Mouse (Mus musculus): ENCODE results near the gene Arhgef3. TPM values are rescaled to one million over a fixed set of nuclear protein-coding genes. Genes with fewer than 3 reads are reported as not detected.

The Arhgef3 gene
- polyA plus RNA-seq, 1 experiment from 2014 or later = 1.7 TPM

DNA sequence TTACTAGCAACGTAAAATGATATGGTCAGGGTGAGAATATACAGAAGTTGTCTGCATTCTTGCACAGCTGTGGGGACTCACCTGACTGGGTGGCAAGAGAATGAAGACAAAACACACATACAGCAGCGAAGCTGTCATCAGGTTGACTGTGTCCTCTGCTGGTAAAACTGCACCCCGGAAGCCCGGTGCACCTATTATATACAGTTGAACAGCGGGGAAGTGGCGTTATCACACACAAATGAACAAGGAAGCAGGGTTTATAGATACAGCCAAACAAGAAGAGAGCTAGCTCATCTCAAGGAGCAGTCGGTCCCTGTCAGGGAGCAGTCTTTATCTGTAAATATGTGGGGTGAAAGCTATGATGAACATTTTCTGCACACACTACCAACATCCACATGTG is 296.8 kb downstream of the Arhgef3 start:
- Histone ChIP-seq H3K27ac (no peak overlapping the region), H3K4me1 (replicated peaks) (no peaks in the 10 kb centered on the region), H3K36me3 (no peaks in the 10 kb centered on the region), H3K4me3 (replicated peaks) (no peak overlapping the region), H3K9ac (replicated peaks) (no peak overlapping the region), H3K4me2 (replicated peaks) (no peak overlapping the region), H3K27me3 (no peaks in the 10 kb centered on the region), H3K9me3 (0 out of 2 replicates have a peak, but pooled peaks cover 4% of the 10 kb centered on the region)
- 96% methylated on average over 7 of the region's 7 CpGs for WGBS
- no peak for ATAC-seq

DNA sequence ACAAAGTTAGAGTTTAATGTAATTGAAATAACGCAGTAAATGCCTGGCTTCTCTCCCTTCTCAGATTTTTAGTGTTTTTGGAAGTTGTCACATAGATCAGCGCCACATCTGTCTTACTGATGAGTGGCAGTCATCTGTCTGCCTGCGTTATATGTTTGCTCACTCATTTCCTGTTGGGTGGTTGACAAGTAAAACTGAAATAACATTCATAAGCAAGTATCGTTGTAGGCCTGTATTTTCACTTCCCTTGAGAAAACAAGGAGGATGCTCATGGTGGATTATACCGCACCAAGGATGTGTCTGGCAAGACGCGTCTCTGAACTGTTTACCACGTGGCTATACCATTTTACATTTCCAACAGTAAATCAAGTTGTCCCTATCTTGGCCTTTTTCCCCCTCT is 298.0 kb downstream of the Arhgef3 start:
- no peaks in the 10 kb centered on the region for H3K36me3 ChIP-seq
- no peak overlapping the region for H3K4me3 ChIP-seq (replicated peaks)
- no peak overlapping the region for H3K9ac ChIP-seq (replicated peaks)
- ATAC-seq = no peak
- 88% methylated on average over 8 of the region's 8 CpGs for WGBS
- H3K4me1 ChIP-seq (replicated peaks) = no peaks in the 10 kb centered on the region
- H3K9me3 ChIP-seq = 0 out of 2 replicates have a peak, but pooled peaks cover 4% of the 10 kb centered on the region
- H3K27me3 ChIP-seq = no peaks in the 10 kb centered on the region
- H3K27ac ChIP-seq = no peak overlapping the region
- H3K4me2 ChIP-seq (replicated peaks) = no peak overlapping the region

DNA sequence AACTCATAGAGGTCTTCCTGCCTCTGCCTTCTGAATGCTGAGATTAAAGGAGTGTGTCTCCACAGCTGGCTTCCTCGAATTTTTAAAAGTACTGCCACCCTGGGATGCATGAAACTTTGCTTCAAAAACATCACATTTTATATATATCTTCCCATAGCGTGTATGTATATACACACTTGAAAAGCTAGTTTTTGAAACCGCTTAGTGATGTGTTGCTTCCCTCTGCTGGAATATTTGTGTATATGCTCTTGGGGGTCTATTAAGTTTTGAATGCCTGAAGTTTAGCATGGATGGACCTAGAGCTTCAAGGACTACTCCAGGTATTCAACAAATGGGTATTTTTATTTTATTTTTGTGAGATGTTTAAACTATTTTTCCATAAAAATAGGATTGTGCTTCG is 299.3 kb downstream of the Arhgef3 start:
- 42% methylated on average over 4 of the region's 4 CpGs for WGBS
- Histone ChIP-seq H3K9me3 (0 out of 2 replicates have a peak, but pooled peaks cover 4% of the 10 kb centered on the region), H3K27me3 (no peaks in the 10 kb centered on the region), H3K9ac (replicated peaks) (no peak overlapping the region), H3K27ac (no peak overlapping the region), H3K4me3 (replicated peaks) (no peak overlapping the region), H3K36me3 (no peaks in the 10 kb centered on the region), H3K4me1 (replicated peaks) (no peaks in the 10 kb centered on the region), H3K4me2 (replicated peaks) (no peak overlapping the region)
- no peak for ATAC-seq

DNA sequence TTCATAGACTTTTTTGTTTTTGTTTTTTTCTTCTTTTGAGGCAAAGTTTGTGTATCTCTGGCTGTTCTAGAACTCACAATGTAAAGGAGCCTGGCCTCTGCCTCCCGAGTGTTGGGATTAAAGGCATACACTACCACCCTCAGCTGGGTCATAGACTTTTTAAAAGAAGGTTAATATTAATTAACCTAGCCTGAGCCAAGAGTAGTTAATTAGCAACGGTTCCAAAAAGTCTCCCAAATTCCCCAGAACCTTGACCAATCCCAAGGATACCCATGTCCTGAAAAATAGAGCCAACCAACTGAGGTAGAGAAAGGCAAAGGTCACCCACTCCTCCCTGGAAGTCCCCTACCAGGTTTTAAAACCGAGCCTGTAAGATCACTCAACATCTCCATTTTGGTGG is 306.1 kb downstream of the Arhgef3 start:
- Histone ChIP-seq H3K9me3 (no peaks in the 10 kb centered on the region), H3K9ac (replicated peaks) (no peak overlapping the region), H3K4me2 (replicated peaks) (no peak overlapping the region), H3K27ac (no peak overlapping the region), H3K36me3 (no peaks in the 10 kb centered on the region), H3K27me3 (no peaks in the 10 kb centered on the region), H3K4me1 (replicated peaks) (no peaks in the 10 kb centered on the region), H3K4me3 (replicated peaks) (no peak overlapping the region)
- 74% methylated on average over 3 of the region's 3 CpGs for WGBS
- ATAC-seq = no peak

DNA sequence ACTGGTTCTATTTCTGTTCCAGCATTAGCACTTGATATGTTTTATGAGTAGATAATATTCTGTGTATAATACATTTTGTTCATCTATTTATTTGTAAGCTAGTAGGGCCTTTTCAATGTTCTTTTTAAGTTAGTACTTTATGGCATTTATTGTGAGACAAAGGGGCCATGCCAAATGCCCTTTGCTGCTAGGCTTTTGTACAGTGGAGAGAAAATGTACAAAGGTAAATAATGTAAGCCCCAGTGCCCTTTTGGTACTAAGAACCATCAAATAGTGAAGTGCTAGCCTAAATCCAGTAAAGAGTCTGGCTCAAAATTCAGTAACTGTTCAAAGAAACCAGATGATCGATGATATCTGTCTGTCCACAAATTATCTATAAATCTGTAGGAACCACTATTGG is 307.6 kb downstream of the Arhgef3 start:
- no peak overlapping the region for H3K4me2 ChIP-seq (replicated peaks)
- WGBS = 95% methylated on average over 1 of the region's 1 CpGs
- H3K27me3 ChIP-seq = no peaks in the 10 kb centered on the region
- no peak overlapping the region for H3K4me3 ChIP-seq (replicated peaks)
- ATAC-seq = no peak
- no peaks in the 10 kb centered on the region for H3K9me3 ChIP-seq
- no peak overlapping the region for H3K9ac ChIP-seq (replicated peaks)
- H3K4me1 ChIP-seq (replicated peaks) = no peaks in the 10 kb centered on the region
- H3K27ac ChIP-seq = no peak overlapping the region
- no peaks in the 10 kb centered on the region for H3K36me3 ChIP-seq

DNA sequence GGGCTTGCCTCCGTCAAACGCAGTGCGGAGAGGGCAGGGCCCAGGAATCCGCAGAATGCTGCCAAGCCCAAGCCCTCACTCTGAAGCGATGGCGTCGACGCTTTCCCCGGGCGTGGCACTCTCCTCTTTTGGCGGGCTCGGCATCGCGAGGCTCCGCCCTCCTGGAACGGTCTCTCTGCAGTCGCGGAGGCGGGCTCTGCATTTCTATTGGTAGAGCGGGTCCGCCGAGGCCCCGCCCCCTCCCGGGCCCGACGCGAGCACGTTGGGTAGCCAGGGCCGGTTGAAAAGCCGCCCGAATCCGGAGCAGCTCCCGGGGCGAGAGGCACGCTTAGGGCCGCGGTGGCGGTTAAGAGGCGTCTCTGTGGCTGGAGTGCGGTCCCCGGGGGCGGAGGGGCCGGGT is 313.9 kb downstream of the Arhgef3 start, which contains the start of gene Fam208a:
Gene Fam208a (plus strand): TSS at position 262 of the 400 bp plus-strand sequence.
- peaks cover 7% of the 10 kb centered on the region for H3K4me1 ChIP-seq (replicated peaks)
- peak; percentile 96 for ATAC-seq
- H3K4me2 ChIP-seq (replicated peaks) = peak within 1 kb of the TSS; percentile 58
- 2% methylated on average over 33 of the region's 43 CpGs for WGBS
- H3K36me3 ChIP-seq = peaks cover 16% of the 10 kb centered on the region
- H3K4me3 ChIP-seq (replicated peaks) = peak within 1 kb of the TSS; percentile 74
- H3K9ac ChIP-seq (replicated peaks) = peak within 1 kb of the TSS; percentile 90
- H3K27me3 ChIP-seq = no peaks in the 10 kb centered on the region
- H3K9me3 ChIP-seq = peaks cover 12% of the 10 kb centered on the region; the same call in 1 of the 2 replicates
- H3K27ac ChIP-seq = peak within 1 kb of the TSS; percentile 99

DNA sequence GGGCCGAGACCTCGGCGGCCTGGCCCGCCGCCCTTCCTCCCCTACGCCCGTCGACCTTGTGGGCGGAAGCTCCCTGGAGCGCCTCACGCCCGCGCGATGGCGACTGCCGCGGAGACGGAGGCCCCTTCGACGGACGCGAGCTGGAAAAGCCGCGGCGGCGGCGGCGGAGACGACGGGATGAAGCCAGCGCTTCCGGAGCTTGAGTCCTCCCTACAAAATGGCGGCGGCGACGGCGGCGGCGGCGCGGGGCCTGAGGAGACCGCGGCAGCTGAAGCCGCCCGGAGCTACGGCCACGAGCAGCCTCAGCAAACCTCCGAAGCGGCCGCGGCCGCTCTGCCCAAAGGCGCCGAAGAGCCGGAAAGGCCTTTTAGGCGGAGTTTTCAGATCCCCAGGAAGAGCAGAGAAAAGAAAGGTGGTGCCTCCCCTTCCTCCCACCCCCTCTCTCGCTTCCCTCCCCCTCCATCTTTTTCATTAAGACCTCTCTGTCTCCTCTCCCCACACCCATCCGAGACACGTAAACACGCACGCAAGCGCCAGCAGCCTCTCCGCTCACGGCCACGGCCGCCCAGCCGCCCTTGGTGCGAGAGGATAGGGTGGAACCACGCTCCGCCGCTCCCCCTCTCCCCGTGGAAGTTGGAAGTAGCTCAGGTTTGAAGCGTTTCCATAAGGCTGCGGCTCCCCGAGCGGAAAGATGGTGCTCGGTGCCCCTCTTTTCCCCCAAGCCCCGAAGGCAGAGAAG is 314.4 kb downstream of the Arhgef3 start:
- H3K4me1 ChIP-seq (replicated peaks) = peaks cover 7% of the 10 kb centered on the region
- peaks cover 12% of the 10 kb centered on the region; the same call in 1 of the 2 replicates for H3K9me3 ChIP-seq
- no peaks in the 10 kb centered on the region for H3K27me3 ChIP-seq
- H3K36me3 ChIP-seq = peaks cover 22% of the 10 kb centered on the region
- peak; percentile 89 for ATAC-seq
- H3K4me3 ChIP-seq (replicated peaks) = peak overlapping the region; percentile 74
- H3K4me2 ChIP-seq (replicated peaks) = peak overlapping the region; percentile 58
- H3K9ac ChIP-seq (replicated peaks) = peak overlapping the region; percentile 90
- WGBS = under 1% methylated on average over 70 of the region's 78 CpGs
- H3K27ac ChIP-seq = peak overlapping the region; percentile 99

DNA sequence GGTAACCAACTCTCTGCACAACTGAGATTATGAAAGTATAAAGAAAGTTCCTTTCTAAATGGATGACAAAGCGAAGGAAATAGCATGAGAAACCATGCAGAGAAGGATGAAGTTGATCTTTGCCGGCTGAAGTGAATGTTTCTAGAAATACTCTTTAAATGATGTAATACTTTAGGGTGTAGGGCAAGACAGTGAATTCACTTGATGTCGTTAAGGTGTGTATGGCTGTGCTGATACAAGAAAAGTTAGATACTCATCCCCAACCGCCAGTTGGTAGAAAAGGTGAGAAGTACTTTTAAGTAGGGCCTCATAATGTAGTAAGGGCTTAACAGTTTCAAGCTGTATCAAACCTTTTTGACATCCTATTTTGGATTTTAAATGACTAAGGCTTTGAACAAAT is 315.6 kb downstream of the Arhgef3 start:
- peak overlapping the region; percentile 36 for H3K4me2 ChIP-seq (replicated peaks)

DNA sequence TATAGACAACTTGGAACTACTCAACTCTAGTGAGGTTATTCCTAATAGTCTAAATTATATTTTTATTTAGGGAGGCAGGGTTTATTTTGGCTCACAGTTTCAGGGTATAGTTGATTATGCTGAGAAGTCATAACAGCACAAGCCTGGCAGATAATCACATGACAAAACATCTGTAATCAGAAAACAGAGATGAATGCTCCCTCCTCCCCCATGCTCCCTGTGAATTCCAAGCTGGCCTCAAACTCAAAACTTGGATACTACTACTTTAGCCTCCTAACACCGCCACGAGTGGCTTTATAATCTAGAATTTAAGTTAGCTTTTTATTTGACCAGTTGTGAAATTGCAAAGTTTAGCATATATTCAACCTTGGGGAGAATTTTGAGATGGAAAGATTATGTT is 317.4 kb downstream of the Arhgef3 start:
- WGBS = 96% methylated on average over 2 of the region's 2 CpGs
- Histone ChIP-seq H3K4me1 (replicated peaks) (peaks cover 7% of the 10 kb centered on the region), H3K4me3 (replicated peaks) (no peak overlapping the region), H3K27ac (no peak overlapping the region), H3K36me3 (peaks cover 30% of the 10 kb centered on the region), H3K4me2 (replicated peaks) (no peak overlapping the region), H3K9ac (replicated peaks) (no peak overlapping the region), H3K9me3 (peaks cover 12% of the 10 kb centered on the region; the same call in 1 of the 2 replicates), H3K27me3 (no peaks in the 10 kb centered on the region)
- ATAC-seq = no peak

More for the DNA sequence above, 315.6 kb downstream of the Arhgef3 start:
- H3K4me3 ChIP-seq (replicated peaks) = peak overlapping the region; percentile 74
- H3K9me3 ChIP-seq = peaks cover 12% of the 10 kb centered on the region; the same call in 1 of the 2 replicates
- peaks cover 26% of the 10 kb centered on the region for H3K36me3 ChIP-seq
- 93% methylated on average over 4 of the region's 4 CpGs for WGBS
- no peak for ATAC-seq
- peaks cover 7% of the 10 kb centered on the region for H3K4me1 ChIP-seq (replicated peaks)
- H3K27ac ChIP-seq = no peak overlapping the region
- H3K27me3 ChIP-seq = no peaks in the 10 kb centered on the region
- H3K9ac ChIP-seq (replicated peaks) = no peak overlapping the region

DNA sequence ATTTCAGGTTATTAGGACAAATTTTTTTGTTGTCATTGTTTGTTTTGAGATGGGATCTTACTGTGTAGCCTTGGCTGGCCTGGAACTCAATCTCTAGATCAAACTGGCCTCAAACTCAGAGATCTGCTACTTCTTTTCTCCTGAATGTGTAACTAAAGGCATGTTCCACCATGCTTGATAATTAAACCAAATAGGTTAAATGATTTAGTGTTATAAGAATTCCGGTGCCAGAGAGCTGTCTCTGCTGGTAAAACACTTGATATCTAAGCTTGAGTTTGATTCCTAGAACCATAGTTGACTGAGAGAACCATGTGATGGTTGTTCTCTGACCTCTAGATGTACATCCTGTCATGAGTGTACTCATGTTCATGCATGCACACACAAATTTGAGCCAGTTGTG is 321.4 kb downstream of the Arhgef3 start:
- no peak overlapping the region for H3K4me2 ChIP-seq (replicated peaks)
- no peak overlapping the region for H3K9ac ChIP-seq (replicated peaks)
- no peaks in the 10 kb centered on the region for H3K27me3 ChIP-seq
- H3K9me3 ChIP-seq = peaks cover 2% of the 10 kb centered on the region; the same call in 1 of the 2 replicates
- no peak overlapping the region for H3K4me3 ChIP-seq (replicated peaks)
- no peaks in the 10 kb centered on the region for H3K4me1 ChIP-seq (replicated peaks)
- ATAC-seq = no peak
- no peak overlapping the region for H3K27ac ChIP-seq
- WGBS = 98% methylated on average over 1 of the region's 1 CpGs
- peaks cover 35% of the 10 kb centered on the region for H3K36me3 ChIP-seq

DNA sequence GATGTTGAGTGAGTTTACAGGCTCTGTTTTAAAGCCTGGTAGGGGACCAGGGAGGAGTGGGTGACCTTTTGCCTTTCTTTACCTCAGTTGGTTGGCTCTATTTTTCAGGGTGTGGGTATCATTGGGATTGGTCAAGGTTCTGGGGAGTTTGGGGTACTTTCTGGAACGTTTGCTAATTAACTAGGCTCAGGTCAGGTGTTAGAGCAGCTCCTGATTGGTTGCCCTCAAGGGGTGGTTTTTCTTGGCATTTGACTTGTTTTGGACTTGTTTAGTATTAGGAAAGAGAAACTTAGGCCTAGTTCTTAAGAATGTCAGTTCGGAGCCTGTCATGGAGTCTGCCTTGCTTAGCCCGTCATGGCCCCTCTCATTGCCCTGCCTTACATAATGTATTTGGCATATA is 322.1 kb downstream of the Arhgef3 start:
- Histone ChIP-seq H3K4me1 (replicated peaks) (no peaks in the 10 kb centered on the region), H3K9me3 (peaks cover 2% of the 10 kb centered on the region; the same call in 1 of the 2 replicates), H3K4me2 (replicated peaks) (no peak overlapping the region), H3K27me3 (no peaks in the 10 kb centered on the region), H3K27ac (no peak overlapping the region), H3K4me3 (replicated peaks) (no peak overlapping the region), H3K9ac (replicated peaks) (no peak overlapping the region), H3K36me3 (peaks cover 32% of the 10 kb centered on the region)
- ATAC-seq = no peak
- WGBS = 95% methylated on average over 3 of the region's 3 CpGs

DNA sequence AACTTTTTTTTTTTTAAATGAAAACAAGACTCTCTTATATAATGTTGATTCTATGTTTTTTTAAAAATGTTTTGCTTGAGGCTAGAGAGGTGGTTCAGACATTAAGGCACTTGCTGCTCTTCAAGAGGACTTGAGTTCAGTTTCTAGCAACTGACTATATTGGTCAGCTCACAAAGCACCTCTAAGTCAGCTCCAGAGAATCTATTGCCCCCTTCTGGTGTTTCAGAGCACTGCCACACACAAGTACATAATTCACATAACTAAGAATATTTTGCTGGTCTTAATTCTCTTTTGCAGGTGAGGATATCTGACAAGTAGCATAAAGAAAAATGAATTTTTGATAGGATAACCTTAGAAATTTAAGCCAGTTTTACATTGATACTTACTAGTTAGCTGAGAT is 326.2 kb downstream of the Arhgef3 start:
- Histone ChIP-seq H3K27ac (no peak overlapping the region), H3K9ac (replicated peaks) (no peak overlapping the region), H3K9me3 (no peaks in the 10 kb centered on the region), H3K4me2 (replicated peaks) (no peak overlapping the region), H3K4me1 (replicated peaks) (no peaks in the 10 kb centered on the region), H3K27me3 (no peaks in the 10 kb centered on the region), H3K4me3 (replicated peaks) (no peak overlapping the region), H3K36me3 (peaks cover 36% of the 10 kb centered on the region)
- no peak for ATAC-seq
